ENCODE assay signal across 20 mouse cellular contexts in genomic region chr11:108300443-108300842, GRCm38 (mm10). TPM values are rescaled to one million over a fixed set of nuclear protein-coding genes. Genes with fewer than 3 reads are reported as not detected.
DNase-seq lines count a peak whose midpoint lies in the region; ATAC-seq lines count a peak whose summit lies in the region.
"Had no signal": no experiment of that assay in that cellular context is flagged by ENCODE, and none has a peak within 500 bp of the region (broad histone marks: within the 10 kb centered on the region; RNA-seq: fewer than 3 reads in every experiment).

No protein-coding gene starts in this region.

- peak; percentile 6 for DNase-seq in cerebellum, adult 9-10 months
- DNase-seq in cerebellum, adult 9-11 months = no peak
- DNase-seq in left cerebral cortex, postnatal 4 days = peak; percentile 49
- no peak for DNase-seq in left cerebral cortex, postnatal 36 days (ENCODE audit: low spot score in 2 of 2)
- peak; percentile 54 to 68 for DNase-seq in cerebellum, postnatal 10 days
- peak; percentile 28 for DNase-seq in fat pad, adult 2 months (ENCODE audit: extremely low read depth, low read depth, low spot score)
- DNase-seq: adrenal gland, adult 8-10 months; embryo, embryonic 11 days; kidney, adult 2 months; lung, adult 2 months; right cerebral cortex, adult 18-20 months; spleen, adult 18-20 months; thymus, postnatal 14 days had no signal

- ATAC-seq in granulocyte monocyte progenitor cell, adult 5-6 weeks (replicated peaks; ENCODE audit: poor library complexity, severe bottlenecking) = no peak
- ATAC-seq: activated CD4-positive, CD25-positive, alpha-beta regulatory T cell, adult 4 months; forebrain, embryonic 15.5 days; hindbrain, postnatal 0 days; midbrain, embryonic 16.5 days had no signal

- intact Hi-C loops in left cerebral cortex, postnatal 4 days (cut with DNase I) = no loop called here
- intact Hi-C loops in left cerebral cortex, postnatal 36 days (cut with DNase I) = no loop called here

RNA-seq across cellular contexts. Expression of gene Apoh, which starts 42.7 kb away (rescaled TPM):
- not detected for total RNA-seq in left cerebral cortex, postnatal 4 days (2021)
- total RNA-seq in left cerebral cortex, postnatal 36 days (2021) = under 1 TPM; 0.79 to 0.89 TPM
- total RNA-seq in granulocyte monocyte progenitor cell, adult 5-6 weeks (2014; fragmentation: Nextera tagmentation) = not detected in 2 replicates
- not detected in 2 replicates for total RNA-seq in granulocyte monocyte progenitor cell, adult 5-6 weeks (2017)
- total RNA-seq: heart, adult 8-10 months; heart, postnatal 14 days; hindbrain, postnatal 0 days had no signal

RNA-seq across cellular contexts. Expression of gene Prkca, which starts 43.3 kb away (rescaled TPM):
- 10 to 100 TPM; 75.2 to 87.5 TPM for total RNA-seq in left cerebral cortex, postnatal 4 days (2021)
- 100 to 1,000 TPM; 166 to 177 TPM for total RNA-seq in left cerebral cortex, postnatal 36 days (2021)
- total RNA-seq in granulocyte monocyte progenitor cell, adult 5-6 weeks (2014; fragmentation: Nextera tagmentation) = 6.1 and 9.9 TPM in 2 replicates
- 2.2 and 4.0 TPM in 2 replicates for total RNA-seq in granulocyte monocyte progenitor cell, adult 5-6 weeks (2017)

Comparison
In these comparisons a context has a peak if more than half of its experiments do, and no peak if none do; other contexts are left out.
1. DNase-seq: peak in cerebellum, adult 9-10 months (single experiment), left cerebral cortex, postnatal 4 days (single experiment), cerebellum, postnatal 10 days (2 of 2) and fat pad, adult 2 months (single experiment); none in cerebellum, adult 9-11 months (single experiment) and left cerebral cortex, postnatal 36 days (0 of 2).
2. RNA of gene Prkca, which starts 43.3 kb away (total RNA-seq): 166 to 177 TPM in left cerebral cortex, postnatal 36 days and 75.2 to 87.5 TPM in left cerebral cortex, postnatal 4 days; 2.2 to 9.9 TPM in granulocyte monocyte progenitor cell, adult 5-6 weeks; every median in the first group is over 4 times any median in the second.